Mouse (Mus musculus) brain, embryonic 18.5 days (tissue): ENCODE results near the gene Rer1.

ENCODE experiments used
- DNase-seq: peaks from one replicate; pipeline ENCODE4 v3.0.0-alpha.2; 2012; ENCODE audit warnings: low read depth, low spot score

Rer1 gene

GRCm38 (mm10) chr4:155086108-155087024 is at the start of gene Rer1, which contains the start of gene Morn1:
Gene Rer1, minus strand, starts transcription at chr4:155086382.
Gene Morn1, plus strand, starts transcription at chr4:155086577.
- DNase-seq = peak; percentile 99

DNA sequence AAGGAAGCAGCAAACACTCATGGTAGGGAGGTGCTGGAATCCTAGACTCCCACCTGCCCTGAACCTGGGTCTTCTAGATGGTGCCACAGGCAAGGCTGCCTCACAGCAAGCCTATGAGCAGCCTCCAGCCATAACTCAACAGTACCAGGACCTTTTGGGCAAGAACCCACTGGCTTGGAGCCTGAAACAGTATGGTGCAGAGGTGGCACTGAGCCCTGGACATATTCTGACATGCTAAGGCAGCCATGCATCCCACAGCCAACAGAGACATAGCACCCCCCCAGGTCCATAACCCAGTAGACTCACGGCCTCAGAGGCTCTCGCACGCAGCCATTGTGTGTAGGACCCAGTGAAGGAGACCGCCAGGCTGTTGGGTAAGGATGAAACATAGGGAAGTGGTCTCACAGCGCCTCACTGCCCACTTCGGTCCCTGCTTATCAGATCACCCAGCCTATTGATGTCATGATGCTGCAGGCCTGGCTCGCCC is 48.5 kb upstream of the Rer1 start:
- DNase-seq = no peak

GRCm38 (mm10) chr4:155133658-155134417 is 47.7 kb upstream of the Rer1 start:
- no peak for DNase-seq

GRCm38 (mm10) chr4:155133188-155133587 is 47.0 kb upstream of the Rer1 start:
- DNase-seq = no peak

- no peak for DNase-seq
These were observed 44.4 kb upstream of the Rer1 start for GRCm38 (mm10) chr4:155130616-155131015.

DNA sequence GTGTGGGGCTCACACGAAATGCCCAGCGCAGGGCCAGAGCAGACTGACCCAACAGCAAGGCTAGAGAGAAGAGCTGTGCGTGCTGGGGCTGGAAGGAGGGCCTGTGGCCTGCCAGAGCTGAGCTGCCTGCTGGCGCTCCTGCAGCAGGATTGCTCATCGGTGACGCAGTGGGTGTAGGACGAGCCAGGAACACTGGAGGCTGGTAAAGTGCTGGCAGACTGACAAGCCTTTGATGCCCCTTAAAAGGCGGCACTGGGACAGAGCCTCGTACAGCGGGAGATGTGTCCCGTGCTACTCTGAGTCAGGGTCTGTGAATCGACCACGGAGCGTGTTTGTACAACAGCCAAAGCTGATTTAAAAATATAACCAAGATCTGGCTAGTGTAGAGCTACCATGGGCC is 43.8 kb upstream of the Rer1 start:
- peak; percentile 63 for DNase-seq

- DNase-seq = no peak
These were observed 43.1 kb upstream of the Rer1 start for GRCm38 (mm10) chr4:155129132-155129917.

- no peak for DNase-seq
These were observed 42.2 kb upstream of the Rer1 start for GRCm38 (mm10) chr4:155128411-155128810.

DNA sequence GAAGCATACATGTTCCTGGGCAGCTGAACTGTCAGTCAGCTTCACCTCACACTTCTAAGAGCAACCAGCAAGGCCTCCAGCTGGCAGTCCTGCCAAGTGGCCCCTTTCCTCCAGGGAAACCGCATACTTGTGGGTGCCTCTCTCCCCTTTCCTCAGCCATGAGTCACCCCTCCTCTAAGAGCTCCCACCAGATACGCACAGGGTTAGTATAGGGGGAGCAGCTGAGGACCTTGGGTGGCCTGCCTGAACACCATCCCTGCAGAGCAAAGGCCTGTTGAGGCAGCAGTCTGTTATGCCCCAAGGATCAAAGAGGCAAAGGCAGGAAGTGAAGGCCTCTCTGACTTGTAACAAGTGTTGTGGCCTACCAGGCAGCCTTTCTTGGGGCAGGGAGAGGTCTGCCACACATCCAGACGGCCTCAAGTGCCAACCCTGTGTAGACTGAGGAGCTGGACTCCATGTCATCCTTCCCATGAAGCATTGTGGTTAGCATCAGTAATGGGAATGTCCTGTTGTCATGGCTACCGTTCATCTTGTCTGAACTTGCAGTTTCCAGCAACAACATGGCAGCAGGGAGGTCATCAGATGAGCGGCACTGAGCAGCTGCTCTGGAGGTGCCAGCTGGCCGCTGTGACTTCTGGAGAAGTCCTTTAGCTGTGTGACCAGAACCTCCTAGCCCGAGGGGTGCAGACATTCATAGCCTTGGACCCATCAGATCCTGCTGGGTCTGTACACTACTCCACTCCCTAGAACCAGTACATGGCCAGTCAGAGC is 40.6 kb upstream of the Rer1 start:
- no peak for DNase-seq

DNA sequence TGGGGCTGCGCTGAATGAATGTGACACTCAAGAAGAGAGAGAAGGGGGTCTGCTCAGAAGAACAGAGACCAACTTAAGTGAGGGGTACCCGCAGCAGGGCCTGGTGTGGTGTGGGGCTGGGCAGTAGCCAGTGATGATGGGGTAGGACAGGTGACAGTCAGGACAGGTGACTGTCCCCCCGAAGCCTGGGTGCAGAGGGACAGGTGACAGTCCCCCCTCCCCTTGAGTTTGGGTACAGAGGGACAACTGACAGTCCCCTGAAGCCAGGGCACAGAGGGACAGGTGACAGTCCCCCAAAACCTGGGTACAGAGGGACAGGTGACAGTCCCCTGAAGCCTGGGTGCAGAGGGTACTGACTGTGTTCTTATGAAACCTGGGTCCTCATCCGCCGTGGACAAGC is 40.0 kb upstream of the Rer1 start:
- DNase-seq = no peak

- no peak for DNase-seq
These were observed 39.1 kb upstream of the Rer1 start for GRCm38 (mm10) chr4:155125310-155125709.

DNA sequence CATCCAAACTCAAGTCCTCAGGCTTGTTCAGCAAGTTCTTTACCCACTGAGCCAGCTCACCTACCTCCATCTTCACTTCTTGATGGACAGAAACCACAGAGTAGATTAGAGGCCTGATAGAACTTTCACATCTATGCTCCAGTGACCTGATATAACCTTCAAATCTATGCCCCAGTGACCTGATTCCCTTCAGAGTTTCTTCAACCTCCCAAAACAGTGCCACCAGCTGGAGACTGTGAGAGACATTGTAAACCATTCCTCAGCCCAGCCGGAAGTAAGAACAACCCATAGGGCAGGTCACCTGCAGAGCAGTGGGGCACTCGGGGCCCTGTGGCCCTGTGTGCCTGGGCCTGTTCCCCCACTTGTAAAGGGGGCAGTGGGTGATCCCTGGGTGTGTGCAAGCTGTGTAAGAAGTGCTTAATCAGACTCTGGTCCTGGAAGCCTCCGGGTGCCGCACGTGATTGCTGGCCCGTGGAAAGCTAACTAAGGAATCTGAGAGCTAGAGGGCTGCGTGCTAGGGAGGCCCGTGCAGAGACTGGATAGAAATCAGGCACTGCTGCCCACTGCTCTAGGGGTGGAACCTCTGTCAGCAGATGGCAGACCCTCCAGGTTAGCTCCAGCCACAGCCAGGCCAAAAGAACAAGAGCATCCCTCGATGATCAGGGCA is 37.8 kb upstream of the Rer1 start:
- no peak for DNase-seq

GRCm38 (mm10) chr4:155122444-155123040 is 36.4 kb upstream of the Rer1 start:
- DNase-seq = peak; percentile 78

GRCm38 (mm10) chr4:155121915-155122443 is 35.8 kb upstream of the Rer1 start:
- no peak for DNase-seq

GRCm38 (mm10) chr4:155121222-155121621 is 35.0 kb upstream of the Rer1 start:
- DNase-seq = no peak

DNA sequence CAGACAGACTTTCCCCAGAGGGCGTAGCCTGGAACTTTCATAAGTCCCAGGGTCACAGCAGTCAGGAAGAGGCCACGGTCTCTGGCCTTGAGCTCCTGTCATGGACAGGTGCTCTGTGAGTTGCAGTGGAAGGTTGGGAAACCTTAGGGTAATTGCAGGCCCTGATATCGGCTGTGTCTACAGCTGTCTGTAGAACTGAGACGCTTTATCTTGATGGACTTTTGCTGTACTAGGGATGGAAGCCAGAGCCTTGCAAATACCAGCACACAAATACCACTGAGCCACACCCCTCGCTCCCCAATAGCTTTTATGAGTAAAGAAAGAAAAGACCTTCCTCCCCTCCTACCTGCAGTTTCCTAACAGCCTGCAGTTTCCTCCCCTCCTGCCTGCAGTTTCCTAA is 34.4 kb upstream of the Rer1 start:
- DNase-seq = no peak

GRCm38 (mm10) chr4:155120038-155120437 is 33.9 kb upstream of the Rer1 start:
- DNase-seq = no peak

DNA sequence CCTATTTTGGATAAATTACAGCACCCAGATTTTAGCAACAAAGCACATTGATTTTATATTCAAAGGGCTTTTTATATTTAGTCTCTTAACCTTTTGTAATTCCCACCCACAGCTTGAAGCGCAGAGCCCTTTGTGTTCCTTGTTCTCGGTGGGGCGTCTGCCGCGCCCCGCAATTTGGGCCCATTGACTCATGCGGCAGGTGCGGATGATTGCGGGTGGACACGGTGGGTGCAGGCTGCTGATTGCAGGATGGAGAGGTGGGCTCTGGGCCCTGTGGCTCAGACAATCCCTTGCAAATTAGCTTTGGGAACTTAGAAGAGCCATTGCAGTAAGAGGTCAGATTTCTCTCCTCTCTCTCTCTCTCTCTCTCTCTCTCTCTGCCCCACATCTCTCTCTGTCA is 32.1 kb upstream of the Rer1 start:
- DNase-seq = no peak

DNA sequence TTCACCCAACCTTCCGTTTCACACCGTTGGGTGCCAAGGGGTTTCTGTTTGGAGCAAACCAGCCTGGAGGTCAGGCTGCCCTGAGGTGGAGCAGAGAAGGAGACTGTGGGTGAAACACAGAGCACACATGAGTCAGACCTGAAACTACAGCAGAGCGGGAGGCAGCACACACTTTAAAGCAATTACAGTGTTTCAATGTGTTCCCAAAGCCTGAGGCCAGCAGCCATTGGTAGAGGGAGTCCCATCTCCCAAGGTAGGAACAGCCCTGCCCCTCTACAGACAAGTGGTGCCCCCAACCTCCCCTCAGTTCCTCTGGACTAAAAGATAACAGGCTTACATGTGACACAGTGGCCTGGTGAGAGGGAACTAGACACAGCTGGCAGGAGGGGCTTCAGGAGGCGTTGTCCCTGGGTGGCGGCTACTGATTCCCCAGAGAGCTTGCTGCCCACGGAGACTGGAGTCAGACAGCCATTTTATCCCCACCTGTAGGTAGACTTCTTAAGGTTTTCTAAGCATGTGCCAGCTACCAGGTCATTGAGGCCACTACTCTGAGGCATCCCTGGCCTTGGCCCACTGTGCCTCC is 31.3 kb upstream of the Rer1 start:
- DNase-seq = no peak
